Mouse (Mus musculus) lung, postnatal 0 days (tissue): Measurements from ENCODE around the gene Cnst. TPM values are rescaled to one million over a fixed set of nuclear protein-coding genes. Genes with fewer than 3 reads are reported as not detected.

ENCODE experiments used
- ATAC-seq: fragments of 200-750 bp; cut with Nextera tagmentation; 2 replicates; pipeline ENCODE4 v1.8.0; 2017; ENCODE audit warnings: moderate library complexity
- DNase-seq: peaks from one replicate; pipeline ENCODE4 v3.0.0-alpha.2; 2016; ENCODE audit warnings: low spot score
- H3K27ac ChIP-seq: fragments of 300-500 bp; sonication (generic); 2 replicates; pipeline ENCODE4 v1.5.1; 2014; ENCODE audit warnings: antibody characterized with exemption, mild to moderate bottlenecking, low read length, mixed read lengths
- H3K27me3 ChIP-seq: fragments of 300-500 bp; sonication (generic); replicated peaks from 2 replicates; pipeline ENCODE4 v1.6.1; 2014; ENCODE audit warnings: low read length, mixed read lengths; ENCODE audit not compliant: insufficient read depth
- H3K36me3 ChIP-seq: fragments of 300-500 bp; sonication (generic); 2 replicates; pipeline ENCODE4 v1.6.1; 2014; ENCODE audit warnings: low read length, mixed read lengths; ENCODE audit not compliant: insufficient read depth
- H3K4me1 ChIP-seq: fragments of 300-500 bp; sonication (generic); 2 replicates; pipeline ENCODE4 v1.6.1; 2014; ENCODE audit warnings: antibody characterized with exemption, low read depth, low read length, mixed read lengths; ENCODE audit not compliant: insufficient read depth
- H3K4me2 ChIP-seq: fragments of 300-500 bp; sonication (generic); replicated peaks from 2 replicates; pipeline ENCODE4 v1.6.1; 2014; ENCODE audit warnings: low read depth, mild to moderate bottlenecking, low read length, moderate library complexity, mixed read lengths
- H3K4me3 ChIP-seq: fragments of 300-500 bp; sonication (generic); 2 replicates; pipeline ENCODE4 v1.5.1; 2014; ENCODE audit warnings: low read depth, low read length
- H3K9ac ChIP-seq: fragments of 300-500 bp; sonication (generic); replicated peaks from 2 replicates; pipeline ENCODE4 v1.6.1; 2014; ENCODE audit warnings: low read depth, mild to moderate bottlenecking
- H3K9me3 ChIP-seq: fragments of 300-500 bp; sonication (generic); 2 replicates; pipeline ENCODE4 v1.6.1; 2016; ENCODE audit warnings: low read length, mixed read lengths
- CTCF ChIP-seq: IDR thresholded peaks from 2 replicates; pipeline ENCODE4 v1.5.1; 2016; ENCODE audit warnings: antibody characterized with exemption, mild to moderate bottlenecking
- EP300 ChIP-seq: IDR thresholded peaks from 2 replicates; pipeline ENCODE4 v1.6.1; 2016; ENCODE audit warnings: antibody characterized with exemption, mild to moderate bottlenecking, control low read depth
- WGBS: fragments of 180-500 bp; shearing (Covaris S2); extraction: QIAGEN DNeasy Blood & Tissue Kit; methylation state at CpG from one replicate; pipeline ENCODE4 v1.1.7; 2014; 5-methylcytosine and 5-hydroxymethylcytosine counted together
- polyA plus RNA-seq: library from polyadenylated mRNA; unstranded; fragments of >200 nt; fragmentation: Nextera tagmentation; extraction: Ambion mirVana; gene quantifications from 2 replicates; pipeline ENCODE4 v1.2.1, GENCODE M21; 2015

Gene Cnst
- polyA plus RNA-seq, 1 experiment from 2014 or later = 16.8 TPM

DNA sequence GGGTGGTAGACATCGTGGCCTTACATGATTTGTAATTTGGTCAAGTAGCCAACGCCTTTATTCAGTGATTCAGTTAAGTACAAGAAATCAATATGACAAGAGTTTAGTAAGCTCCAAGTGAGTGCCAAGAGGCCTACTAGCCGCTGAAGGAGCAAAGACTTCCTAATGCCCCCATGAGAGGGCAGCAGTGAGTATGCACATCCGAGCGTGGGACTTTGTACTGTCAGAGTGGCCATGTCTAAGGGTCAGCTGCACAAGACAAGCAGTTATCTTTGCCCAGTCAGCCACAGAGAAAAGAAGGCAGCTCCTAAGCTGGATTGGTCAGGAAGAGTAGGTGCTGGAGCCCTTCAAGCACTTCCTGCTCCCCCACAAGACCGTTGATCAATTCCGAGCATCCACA lies 46.8 kb downstream of the Cnst start:
- H3K27me3 ChIP-seq = no peaks in the 10 kb centered on the region
- H3K36me3 ChIP-seq = no peaks in the 10 kb centered on the region; the same call in 1 of the 2 replicates
- H3K4me3 ChIP-seq = no peak overlapping the region
- TF ChIP-seq CTCF (peak; percentile 51), EP300 (no peak)
- H3K4me1 ChIP-seq = no peaks in the 10 kb centered on the region
- H3K4me2 ChIP-seq = no peak overlapping the region
- 84% methylated on average over 7 of the region's 7 CpGs for WGBS
- no peaks in the 10 kb centered on the region for H3K9me3 ChIP-seq
- no peak for ATAC-seq
- no peak overlapping the region for H3K27ac ChIP-seq
- H3K9ac ChIP-seq = no peak overlapping the region
- DNase-seq = no peak

DNA sequence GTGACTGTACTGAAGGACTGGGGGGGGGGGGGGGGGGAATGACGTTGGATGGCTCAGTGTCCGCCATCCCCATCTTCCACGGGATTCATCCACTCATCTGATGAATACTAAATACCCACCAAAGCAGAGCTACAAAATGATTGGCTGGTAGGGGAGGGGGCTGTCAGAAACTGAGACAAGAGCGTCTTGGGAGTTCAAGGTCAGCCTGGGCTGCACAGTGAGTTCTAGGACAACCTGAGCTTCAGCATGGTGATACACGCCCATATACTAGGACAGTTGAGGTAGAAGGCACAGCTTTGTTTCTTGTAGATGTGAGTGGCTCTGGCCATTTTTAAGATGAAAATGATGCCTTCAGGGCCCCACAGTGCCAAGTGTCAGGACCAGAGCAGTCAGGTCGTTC lies 52.2 kb downstream of the Cnst start:
- Histone ChIP-seq H3K36me3 (no peaks in the 10 kb centered on the region), H3K4me2 (no peak overlapping the region), H3K27ac (no peak overlapping the region), H3K9ac (no peak overlapping the region), H3K4me1 (no peaks in the 10 kb centered on the region), H3K27me3 (no peaks in the 10 kb centered on the region), H3K4me3 (no peak overlapping the region), H3K9me3 (no peaks in the 10 kb centered on the region)
- 94% methylated on average over 6 of the region's 6 CpGs for WGBS
- no peak for TF ChIP-seq CTCF
- no peak for TF ChIP-seq EP300
- DNase-seq (no peak), ATAC-seq (no peak)

DNA sequence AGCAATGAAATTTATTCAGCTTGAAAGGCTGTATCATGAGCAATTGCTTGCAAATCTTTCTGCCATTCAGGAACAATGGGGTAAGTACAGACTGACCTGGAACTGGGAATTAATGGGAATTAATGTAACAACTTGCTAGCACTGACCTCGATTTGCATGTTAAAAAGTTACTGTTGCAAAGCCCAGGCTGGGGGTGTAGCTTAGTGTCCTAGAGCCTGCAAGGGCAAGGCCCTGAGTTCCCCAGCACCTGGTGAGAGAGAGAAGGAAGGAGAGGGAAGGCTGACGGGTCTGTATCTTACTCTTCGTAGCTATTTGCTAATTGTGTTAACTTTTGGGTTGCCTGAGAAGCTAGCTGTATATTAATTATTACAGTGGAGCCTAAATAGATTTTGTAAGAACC lies 58.4 kb downstream of the Cnst start:
- Histone ChIP-seq H3K9me3 (no peaks in the 10 kb centered on the region), H3K27me3 (no peaks in the 10 kb centered on the region), H3K9ac (no peak overlapping the region), H3K4me1 (no peaks in the 10 kb centered on the region), H3K36me3 (peaks cover under 1% of the 10 kb centered on the region; the same call in 1 of the 2 replicates), H3K27ac (no peak overlapping the region), H3K4me3 (no peak overlapping the region), H3K4me2 (no peak overlapping the region)
- 60% methylated on average over 3 of the region's 3 CpGs for WGBS
- ATAC-seq (no peak), DNase-seq (no peak)
- TF ChIP-seq CTCF = no peak
- TF ChIP-seq EP300 = no peak

DNA sequence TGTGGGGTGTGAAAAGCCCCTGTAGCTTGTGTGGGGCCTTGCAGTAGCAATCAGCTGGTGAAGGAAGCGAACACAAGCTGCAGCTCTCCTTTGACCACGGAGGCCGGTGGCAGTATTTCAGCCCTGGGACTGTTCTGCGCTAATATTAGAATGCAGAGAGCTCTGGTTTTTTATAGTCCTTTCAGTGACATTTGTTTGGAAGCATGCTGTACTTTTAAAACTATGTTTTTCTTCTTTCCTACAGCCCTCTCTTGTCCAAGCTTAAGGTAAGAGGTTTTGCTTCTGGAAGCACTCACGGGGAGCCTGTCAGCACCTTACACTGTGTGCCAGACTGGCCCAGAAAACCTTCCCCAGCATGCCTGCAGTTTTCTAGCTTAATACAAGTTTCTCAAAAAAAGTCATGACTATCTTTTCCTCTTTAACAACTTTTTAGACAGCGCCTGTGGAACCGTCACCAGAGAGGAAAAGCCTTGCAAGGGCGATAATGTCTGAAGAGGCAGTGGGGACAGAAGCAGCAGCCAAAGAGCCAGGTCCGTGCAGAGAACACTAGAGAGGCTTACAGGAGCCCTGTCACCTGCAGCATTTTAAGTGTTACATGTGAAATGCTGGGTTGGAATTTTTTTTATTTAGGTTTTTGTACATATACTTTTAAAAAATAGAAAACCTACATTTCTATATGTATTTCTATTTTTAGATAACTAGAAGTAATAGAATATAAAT lies 60.0 kb downstream of the Cnst start:
- no peaks in the 10 kb centered on the region for H3K4me1 ChIP-seq
- no peak overlapping the region for H3K4me3 ChIP-seq
- no peak overlapping the region for H3K9ac ChIP-seq
- 89% methylated on average over 9 of the region's 9 CpGs for WGBS
- no peaks in the 10 kb centered on the region for H3K9me3 ChIP-seq
- H3K36me3 ChIP-seq = peaks cover 6% of the 10 kb centered on the region; the same call in 1 of the 2 replicates
- no peak for TF ChIP-seq CTCF
- no peak for TF ChIP-seq EP300
- no peaks in the 10 kb centered on the region for H3K27me3 ChIP-seq
- no peak for ATAC-seq
- DNase-seq = no peak
- H3K4me2 ChIP-seq = no peak overlapping the region
- H3K27ac ChIP-seq = no peak overlapping the region

DNA sequence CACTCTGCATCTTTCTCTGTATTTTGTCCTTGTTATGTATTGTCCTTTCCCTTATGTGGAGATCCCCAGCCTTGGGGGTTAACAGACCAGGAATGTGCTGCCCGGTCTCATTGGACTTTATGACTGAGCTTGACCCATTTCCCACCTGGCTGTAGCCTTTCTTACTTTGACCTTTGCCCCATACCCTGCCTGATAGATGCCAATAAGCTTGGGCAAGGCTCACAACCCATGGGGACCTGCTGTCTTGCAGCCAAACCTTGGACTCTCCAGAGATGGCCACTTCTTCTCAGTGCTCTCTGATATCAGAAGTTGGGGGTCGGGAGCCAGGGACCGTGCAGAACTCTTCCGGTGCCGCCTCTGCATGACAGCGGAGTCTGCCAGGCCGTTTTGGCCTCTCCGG lies 62.4 kb downstream of the Cnst start:
- Histone ChIP-seq H3K4me3 (no peak overlapping the region), H3K27ac (no peak overlapping the region), H3K27me3 (no peaks in the 10 kb centered on the region), H3K9me3 (no peaks in the 10 kb centered on the region), H3K36me3 (peaks cover 6% of the 10 kb centered on the region; the same call in 1 of the 2 replicates), H3K4me1 (no peaks in the 10 kb centered on the region), H3K9ac (no peak overlapping the region), H3K4me2 (no peak overlapping the region)
- ATAC-seq = no peak
- DNase-seq = no peak
- TF ChIP-seq EP300 = no peak
- no peak for TF ChIP-seq CTCF
- WGBS = 91% methylated on average over 8 of the region's 8 CpGs

DNA sequence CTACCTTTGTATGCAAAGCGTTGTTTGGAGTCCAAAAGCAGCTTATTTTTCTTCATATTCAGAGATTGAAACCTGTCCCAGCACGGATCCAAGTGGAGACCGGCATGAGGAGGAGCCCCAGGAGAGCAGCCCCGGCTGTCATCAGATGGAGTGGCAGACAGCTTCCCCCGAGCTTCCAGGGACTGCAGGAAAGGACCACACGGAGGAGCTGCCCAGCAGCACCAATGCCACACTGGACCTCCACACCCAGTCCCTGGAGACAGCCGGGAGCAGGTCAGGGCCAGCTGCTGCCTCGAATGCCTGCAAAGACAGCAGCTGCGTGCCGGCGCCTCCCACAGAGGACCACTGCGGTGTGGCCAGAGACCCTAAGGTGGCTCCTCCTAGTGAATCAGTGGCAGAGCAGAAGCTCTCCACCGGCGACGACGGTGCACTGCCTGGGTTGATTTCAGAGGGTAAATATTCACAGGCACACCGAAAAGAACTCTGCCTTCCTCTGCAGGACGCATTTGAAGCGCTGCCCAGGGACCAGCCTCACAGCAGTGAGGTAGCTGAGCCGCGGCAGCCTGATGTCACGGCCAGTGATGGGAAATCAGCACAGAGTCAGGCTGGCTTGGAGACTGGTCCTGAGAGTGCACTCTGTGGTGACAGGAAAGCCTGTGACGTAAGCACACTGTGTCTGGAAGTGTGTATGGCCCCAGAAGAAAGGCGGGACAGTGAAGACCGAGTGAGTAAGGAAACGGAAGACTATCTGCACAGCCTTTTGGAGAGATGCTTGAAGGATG lies 63.7 kb downstream of the Cnst start:
- Histone ChIP-seq H3K4me1 (no peaks in the 10 kb centered on the region), H3K4me2 (no peak overlapping the region), H3K9me3 (no peaks in the 10 kb centered on the region), H3K27ac (no peak overlapping the region), H3K4me3 (no peak overlapping the region), H3K9ac (no peak overlapping the region), H3K36me3 (peaks cover 6% of the 10 kb centered on the region; the same call in 1 of the 2 replicates), H3K27me3 (no peaks in the 10 kb centered on the region)
- DNase-seq (no peak), ATAC-seq (no peak)
- 66% methylated on average over 26 of the region's 26 CpGs for WGBS
- TF ChIP-seq EP300 = no peak
- TF ChIP-seq CTCF = no peak
